Mouse (Mus musculus) ES-Bruce4 (cell line): ENCODE measurements around the gene Fam102a.

Source experiments
- CTCF ChIP-seq: IDR thresholded peaks from one replicate; pipeline ENCODE4 v1.8.1; 2011; ENCODE audit warnings: low read depth, low read length
- EP300 ChIP-seq: IDR thresholded peaks from 2 replicates; pipeline ENCODE4 v1.6.1; 2011; ENCODE audit warnings: low read depth, low read length; ENCODE audit not compliant: insufficient read depth

- no peak for TF ChIP-seq CTCF
- no peak for TF ChIP-seq EP300
Observed at GRCm38 (mm10) chr2:32517233-32517867, 17.8 kb upstream of the Fam102a start.
